Mouse (Mus musculus): ENCODE results near the gene Nup188.

The Nup188 gene

GRCm38 (mm10) chr2:30351149-30351548 is 65.0 kb downstream of the Nup188 start:
- DNase-seq (ENCODE audit: low read depth), result no peak

GRCm38 (mm10) chr2:30355861-30356260 is 69.7 kb downstream of the Nup188 start:
- no peak for DNase-seq (ENCODE audit: low read depth)

GRCm38 (mm10) chr2:30356266-30356665 is 70.1 kb downstream of the Nup188 start:
- DNase-seq (ENCODE audit: low read depth), result no peak

GRCm38 (mm10) chr2:30356906-30357305 is 70.7 kb downstream of the Nup188 start:
- DNase-seq (ENCODE audit: low read depth), result no peak

- no peak for DNase-seq (ENCODE audit: low read depth)
Measured at GRCm38 (mm10) chr2:30357552-30358510, 71.6 kb downstream of the Nup188 start.

GRCm38 (mm10) chr2:30358533-30359531 is 72.6 kb downstream of the Nup188 start, which contains the start of gene Sh3glb2:
TSS of gene Sh3glb2 (minus strand) at chr2:30359337.
- DNase-seq (ENCODE audit: low read depth), result peak; percentile 57

- no peak for DNase-seq (ENCODE audit: low read depth)
Measured at GRCm38 (mm10) chr2:30360626-30361025, 74.4 kb downstream of the Nup188 start.

GRCm38 (mm10) chr2:30362865-30363264 is 76.7 kb downstream of the Nup188 start:
- DNase-seq (ENCODE audit: low read depth), result no peak

- DNase-seq (ENCODE audit: low read depth), result peak; percentile 99
Measured at GRCm38 (mm10) chr2:30363773-30364650, 77.8 kb downstream of the Nup188 start, which contains the start of gene Miga2. TSS of gene Miga2 (plus strand) at chr2:30364233.

- no peak for DNase-seq (ENCODE audit: low read depth)
Measured at GRCm38 (mm10) chr2:30365281-30366069, 79.3 kb downstream of the Nup188 start.

GRCm38 (mm10) chr2:30366203-30366602 is 80.0 kb downstream of the Nup188 start:
- no peak for DNase-seq (ENCODE audit: low read depth)

GRCm38 (mm10) chr2:30371544-30371943 is 85.3 kb downstream of the Nup188 start:
- no peak for DNase-seq (ENCODE audit: low read depth)

GRCm38 (mm10) chr2:30372726-30373125 is 86.5 kb downstream of the Nup188 start:
- DNase-seq (ENCODE audit: low read depth), result no peak

GRCm38 (mm10) chr2:30375893-30376292 is 89.7 kb downstream of the Nup188 start:
- no peak for DNase-seq (ENCODE audit: low read depth)

- DNase-seq (ENCODE audit: low read depth), result no peak
Measured at GRCm38 (mm10) chr2:30377721-30378120, 91.5 kb downstream of the Nup188 start.

- no peak for DNase-seq (ENCODE audit: low read depth)
Measured at GRCm38 (mm10) chr2:30379307-30379706, 93.1 kb downstream of the Nup188 start.

GRCm38 (mm10) chr2:30380564-30381376 is 94.6 kb downstream of the Nup188 start:
- no peak for DNase-seq (ENCODE audit: low read depth)

GRCm38 (mm10) chr2:30381377-30381725 is 95.2 kb downstream of the Nup188 start:
- peak; percentile 55 for DNase-seq (ENCODE audit: low read depth)

GRCm38 (mm10) chr2:30384814-30385213 is 98.6 kb downstream of the Nup188 start:
- DNase-seq (ENCODE audit: low read depth), result no peak

- DNase-seq (ENCODE audit: low read depth), result no peak
Measured at GRCm38 (mm10) chr2:30385591-30385990, 99.4 kb downstream of the Nup188 start.
